Mouse (Mus musculus) monocyte, adult 2 months (primary cell): ENCODE measurements around the gene Abhd15.

Experiments
- DNase-seq, 2 experiments: peaks; one replicate each; pipeline ENCODE4 v3.0.0; 2022; ENCODE audit warnings: low spot score in 2 of 2, low read depth in 1 of 2

Abhd15 gene

GRCm38 (mm10) chr11:77514832-77515636 lies at the start of gene Abhd15:
Gene Abhd15 (plus strand): TSS chr11:77515121.
- DNase-seq: peak in 1 of 2 experiments; percentile 59

- DNase-seq: no peak
Measured at GRCm38 (mm10) chr11:77466544-77466943, 48.4 kb upstream of the Abhd15 start.

GRCm38 (mm10) chr11:77467157-77467556 lies 47.8 kb upstream of the Abhd15 start:
- peak in 1 of 2 experiments; percentile 69 for DNase-seq

GRCm38 (mm10) chr11:77467784-77468183 lies 47.1 kb upstream of the Abhd15 start:
- peak; percentile 62 to 71 for DNase-seq

- DNase-seq: no peak
Measured at GRCm38 (mm10) chr11:77468397-77468796, 46.5 kb upstream of the Abhd15 start.

GRCm38 (mm10) chr11:77471407-77471806 lies 43.5 kb upstream of the Abhd15 start:
- DNase-seq: no peak

- no peak for DNase-seq
Measured at GRCm38 (mm10) chr11:77472775-77473174, 42.1 kb upstream of the Abhd15 start.

- DNase-seq: no peak
Measured at GRCm38 (mm10) chr11:77476216-77476615, 38.7 kb upstream of the Abhd15 start.

- no peak for DNase-seq
Measured at GRCm38 (mm10) chr11:77476895-77477294, 38.0 kb upstream of the Abhd15 start.

- DNase-seq: no peak
Measured at GRCm38 (mm10) chr11:77483043-77483442, 31.9 kb upstream of the Abhd15 start.

GRCm38 (mm10) chr11:77483510-77484255 lies 31.2 kb upstream of the Abhd15 start:
- no peak for DNase-seq

GRCm38 (mm10) chr11:77485229-77485628 lies 29.7 kb upstream of the Abhd15 start:
- no peak for DNase-seq

- DNase-seq: no peak
Measured at GRCm38 (mm10) chr11:77486798-77487197, 28.1 kb upstream of the Abhd15 start.

- DNase-seq: no peak
Measured at GRCm38 (mm10) chr11:77488771-77489581, 25.9 kb upstream of the Abhd15 start.

GRCm38 (mm10) chr11:77489591-77490235 lies 25.2 kb upstream of the Abhd15 start, which contains the start of gene Ankrd13b:
Gene Ankrd13b (minus strand): TSS chr11:77489678.
- DNase-seq: no peak

GRCm38 (mm10) chr11:77490451-77490850 lies 24.5 kb upstream of the Abhd15 start:
- DNase-seq: no peak

GRCm38 (mm10) chr11:77491123-77491501 lies 23.8 kb upstream of the Abhd15 start:
- peak in 1 of 2 experiments; percentile 70 for DNase-seq

- DNase-seq: no peak
Measured at GRCm38 (mm10) chr11:77491502-77492291, 23.2 kb upstream of the Abhd15 start.

GRCm38 (mm10) chr11:77492311-77492871 lies 22.5 kb upstream of the Abhd15 start:
- DNase-seq: no peak

- DNase-seq: peak; percentile 56 to 76
Measured at GRCm38 (mm10) chr11:77492911-77493332, 22.0 kb upstream of the Abhd15 start.
